Mouse (Mus musculus): Measurements from ENCODE around the gene Timm9. TPM values are rescaled to one million over a fixed set of nuclear protein-coding genes. Genes with fewer than 3 reads are reported as not detected.

Gene Timm9
- polyA plus RNA-seq, 1 experiment from 2014 or later = 85.7 TPM

DNA sequence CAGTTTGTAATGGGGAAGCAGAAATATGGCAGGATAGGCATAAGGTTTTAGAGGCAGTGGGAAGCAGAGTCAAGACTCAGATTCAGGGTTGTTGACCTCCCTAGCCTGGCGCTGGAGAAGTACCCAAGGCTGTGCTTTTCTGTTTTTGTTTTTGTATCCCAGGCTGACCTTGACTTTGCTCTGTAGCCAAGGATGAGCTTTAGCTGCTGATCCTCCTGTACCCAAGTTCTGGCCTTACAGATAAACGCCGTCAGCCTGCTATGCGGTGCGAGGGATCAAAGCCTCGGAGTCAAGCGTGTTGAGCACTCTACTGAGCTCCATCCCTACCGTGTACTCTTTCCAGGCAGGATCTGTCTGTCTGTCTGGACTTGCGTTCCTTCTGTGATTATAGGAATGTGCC is 12.3 kb upstream of the Timm9 start:
- Histone ChIP-seq H3K36me3 (ENCODE audit: control insufficient read depth, insufficient read depth, low read length) (peaks cover 86% of the 10 kb centered on the region), H3K9me3 (replicated peaks; ENCODE audit: control insufficient read depth, low read length) (no peaks in the 10 kb centered on the region), H3K4me3 (ENCODE audit: low read depth, low read length) (no peak overlapping the region), H3K4me2 (ENCODE audit: low read length) (no peak overlapping the region), H3K27me3 (replicated peaks; ENCODE audit: control insufficient read depth, insufficient read depth, low read length) (no peaks in the 10 kb centered on the region), H3K9ac (ENCODE audit: low read length) (no peak overlapping the region), H3K4me1 (ENCODE audit: control insufficient read depth, insufficient read depth, low read length) (no peaks in the 10 kb centered on the region), H3K27ac (ENCODE audit: low read depth, low read length) (no peak overlapping the region)
- ATAC-seq = no peak
- WGBS = 96% methylated on average over 9 of the region's 9 CpGs
- DNase-seq (ENCODE audit: low spot score) = no peak

DNA sequence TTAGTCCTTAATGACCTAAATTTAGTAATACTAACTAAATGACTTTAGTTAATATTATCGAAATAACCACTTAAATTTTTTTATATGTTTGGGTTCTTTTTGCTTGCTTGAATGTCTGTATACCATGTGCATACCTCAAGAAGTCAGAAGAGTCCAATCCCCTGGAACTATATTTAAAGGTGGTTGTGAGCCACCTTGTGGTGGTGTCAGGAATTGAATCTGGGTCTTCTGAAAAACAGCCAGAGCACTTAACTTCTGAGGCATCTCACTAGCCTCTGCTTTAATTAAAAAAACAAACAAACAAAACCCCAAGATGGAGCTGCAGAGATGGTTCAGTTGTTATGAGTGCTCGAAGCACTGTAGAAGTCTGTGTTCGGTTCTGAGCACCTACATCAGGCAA is 11.2 kb upstream of the Timm9 start:
- DNase-seq (ENCODE audit: low spot score) (peak; percentile 54), ATAC-seq (no peak)
- Histone ChIP-seq H3K4me2 (ENCODE audit: low read length) (no peak overlapping the region), H3K27ac (ENCODE audit: low read depth, low read length) (no peak overlapping the region), H3K4me3 (ENCODE audit: low read depth, low read length) (no peak overlapping the region), H3K9me3 (replicated peaks; ENCODE audit: control insufficient read depth, low read length) (no peaks in the 10 kb centered on the region), H3K9ac (ENCODE audit: low read length) (no peak overlapping the region), H3K27me3 (replicated peaks; ENCODE audit: control insufficient read depth, insufficient read depth, low read length) (no peaks in the 10 kb centered on the region), H3K36me3 (ENCODE audit: control insufficient read depth, insufficient read depth, low read length) (peaks cover 85% of the 10 kb centered on the region), H3K4me1 (ENCODE audit: control insufficient read depth, insufficient read depth, low read length) (no peaks in the 10 kb centered on the region)
- WGBS = 93% methylated on average over 3 of the region's 3 CpGs

DNA sequence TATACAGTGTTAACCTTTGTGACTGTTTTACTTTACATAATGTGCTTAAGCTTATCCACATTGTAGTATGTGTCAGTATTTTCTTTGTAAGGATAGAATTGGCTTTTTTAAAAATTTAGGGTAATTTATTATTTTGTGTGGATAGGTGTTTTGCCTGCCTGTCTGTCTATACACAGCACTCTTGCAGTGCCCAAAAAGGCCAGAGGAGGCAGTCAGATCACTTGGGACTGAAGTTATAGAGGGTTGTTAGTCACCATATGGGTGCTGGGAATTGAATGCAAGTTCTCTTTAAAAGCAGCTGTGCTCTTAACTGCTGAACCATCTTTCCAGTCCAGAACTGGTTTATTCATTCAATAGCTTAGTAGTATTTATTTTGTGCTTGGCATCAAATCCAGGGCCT is 4.7 kb upstream of the Timm9 start:
- Histone ChIP-seq H3K4me2 (ENCODE audit: low read length) (no peak overlapping the region), H3K27me3 (replicated peaks; ENCODE audit: control insufficient read depth, insufficient read depth, low read length) (no peaks in the 10 kb centered on the region), H3K36me3 (ENCODE audit: control insufficient read depth, insufficient read depth, low read length) (peaks cover 58% of the 10 kb centered on the region), H3K9ac (ENCODE audit: low read length) (no peak overlapping the region), H3K27ac (ENCODE audit: low read depth, low read length) (no peak overlapping the region), H3K4me3 (ENCODE audit: low read depth, low read length) (no peak overlapping the region), H3K4me1 (ENCODE audit: control insufficient read depth, insufficient read depth, low read length) (peaks cover 13% of the 10 kb centered on the region), H3K9me3 (replicated peaks; ENCODE audit: control insufficient read depth, low read length) (no peaks in the 10 kb centered on the region)
- ATAC-seq = no peak
- DNase-seq (ENCODE audit: low spot score) = no peak

DNA sequence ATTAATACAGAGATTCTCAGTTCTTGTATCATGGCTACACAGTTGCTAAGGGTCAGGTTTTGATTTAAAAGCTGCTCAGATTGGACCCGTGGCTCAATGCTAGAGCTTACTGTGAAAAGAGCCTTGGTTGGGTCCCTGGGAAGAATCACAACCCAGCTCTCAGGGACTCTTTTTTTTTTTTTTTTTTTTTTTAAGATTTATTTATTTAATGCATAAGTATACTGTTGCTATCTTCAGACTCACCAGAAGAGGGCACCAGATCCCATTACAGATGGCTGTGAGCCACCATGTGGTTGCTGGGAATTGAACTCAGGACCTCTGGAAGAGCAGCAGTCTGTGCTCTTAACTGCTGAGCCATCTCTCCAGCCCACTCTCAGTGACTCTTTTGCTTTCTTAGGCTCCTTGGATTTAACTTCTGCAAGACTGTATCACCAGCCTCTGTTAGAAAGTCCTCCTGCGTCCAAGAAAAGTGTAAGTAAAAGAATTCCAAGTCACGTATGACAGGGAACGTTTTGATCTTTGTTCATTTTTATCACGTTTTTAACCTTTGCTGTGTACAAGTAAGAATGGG is 2.9 kb upstream of the Timm9 start:
- ATAC-seq (no peak), DNase-seq (ENCODE audit: low spot score) (no peak)
- Histone ChIP-seq H3K4me2 (ENCODE audit: low read length) (peak overlapping the region; percentile 96), H3K9ac (ENCODE audit: low read length) (no peak overlapping the region), H3K27me3 (replicated peaks; ENCODE audit: control insufficient read depth, insufficient read depth, low read length) (no peaks in the 10 kb centered on the region), H3K36me3 (ENCODE audit: control insufficient read depth, insufficient read depth, low read length) (peaks cover 39% of the 10 kb centered on the region), H3K4me3 (ENCODE audit: low read depth, low read length) (peak overlapping the region; percentile 91; the same call in 1 of the 2 replicates), H3K4me1 (ENCODE audit: control insufficient read depth, insufficient read depth, low read length) (peaks cover 18% of the 10 kb centered on the region), H3K9me3 (replicated peaks; ENCODE audit: control insufficient read depth, low read length) (no peaks in the 10 kb centered on the region), H3K27ac (ENCODE audit: low read depth, low read length) (no peak overlapping the region)
- 80% methylated on average over 5 of the region's 5 CpGs for WGBS

DNA sequence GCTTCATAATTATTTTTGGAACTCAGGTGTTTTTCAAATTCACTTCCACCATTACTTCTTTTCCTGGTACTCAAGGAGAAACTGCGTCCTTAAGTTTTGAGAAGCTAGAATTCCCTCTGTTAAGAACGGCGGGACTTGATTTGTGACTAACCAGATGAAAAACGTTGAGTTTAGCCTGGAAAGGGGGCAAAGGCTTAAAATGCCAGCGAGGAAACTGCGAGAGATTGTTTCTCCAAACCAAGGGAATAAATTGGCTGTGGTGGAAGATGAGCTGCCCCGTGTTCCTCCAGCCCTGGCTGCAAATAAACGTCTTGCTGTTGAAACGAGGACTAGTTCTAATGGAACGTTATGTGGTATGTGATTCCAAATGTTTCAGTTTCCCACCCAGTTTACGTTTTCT is 1.2 kb upstream of the Timm9 start:
- peak overlapping the region; percentile 96 for H3K4me2 ChIP-seq (ENCODE audit: low read length)

DNA sequence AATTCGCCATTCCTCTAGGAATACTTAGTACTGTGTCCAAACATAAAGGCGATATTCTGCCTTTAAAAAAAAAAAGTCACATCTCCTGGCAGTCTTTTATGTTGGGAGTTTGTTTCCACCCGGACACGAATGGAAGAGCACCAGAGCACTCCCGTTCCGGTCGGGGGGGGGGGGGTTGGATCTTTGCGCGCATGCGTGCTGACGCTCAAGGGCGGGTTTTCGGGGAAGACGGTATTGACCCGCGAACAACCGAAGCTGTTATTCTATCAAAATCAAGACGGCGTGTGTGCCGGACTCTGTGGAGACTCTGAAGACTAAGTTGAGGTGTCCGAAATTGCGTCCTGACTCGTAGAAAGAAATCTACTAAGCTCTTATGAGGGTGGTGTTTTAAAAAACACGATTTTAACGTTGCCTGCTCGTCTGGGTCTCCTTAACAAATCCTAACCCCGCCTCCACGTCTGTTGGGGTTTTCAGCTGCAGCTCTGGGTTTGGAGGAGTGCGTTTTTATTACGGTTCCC is 549 bp upstream of the Timm9 start:
- Histone ChIP-seq H3K4me1 (ENCODE audit: control insufficient read depth, insufficient read depth, low read length) (peaks cover 18% of the 10 kb centered on the region), H3K9ac (ENCODE audit: low read length) (peak overlapping the region; percentile 81), H3K9me3 (replicated peaks; ENCODE audit: control insufficient read depth, low read length) (no peaks in the 10 kb centered on the region), H3K27me3 (replicated peaks; ENCODE audit: control insufficient read depth, insufficient read depth, low read length) (no peaks in the 10 kb centered on the region), H3K4me3 (ENCODE audit: low read depth, low read length) (peak overlapping the region; percentile 91), H3K4me2 (ENCODE audit: low read length) (peak overlapping the region; percentile 96), H3K36me3 (ENCODE audit: control insufficient read depth, insufficient read depth, low read length) (peaks cover 29% of the 10 kb centered on the region), H3K27ac (ENCODE audit: low read depth, low read length) (peak overlapping the region; percentile 73)
- WGBS = under 1% methylated on average over 30 of the region's 30 CpGs
- ATAC-seq (peak; percentile 86), DNase-seq (ENCODE audit: low spot score) (peak; percentile 94)

More for the DNA sequence above, 1.2 kb upstream of the Timm9 start:
- no peaks in the 10 kb centered on the region for H3K27me3 ChIP-seq (replicated peaks; ENCODE audit: control insufficient read depth, insufficient read depth, low read length)
- H3K4me3 ChIP-seq (ENCODE audit: low read depth, low read length) = peak overlapping the region; percentile 91
- H3K4me1 ChIP-seq (ENCODE audit: control insufficient read depth, insufficient read depth, low read length) = peaks cover 18% of the 10 kb centered on the region
- H3K9ac ChIP-seq (ENCODE audit: low read length) = peak overlapping the region; percentile 81
- DNase-seq (ENCODE audit: low spot score) (peak; percentile 7), ATAC-seq (no peak)
- no peaks in the 10 kb centered on the region for H3K9me3 ChIP-seq (replicated peaks; ENCODE audit: control insufficient read depth, low read length)
- H3K27ac ChIP-seq (ENCODE audit: low read depth, low read length) = no peak overlapping the region
- H3K36me3 ChIP-seq (ENCODE audit: control insufficient read depth, insufficient read depth, low read length) = peaks cover 30% of the 10 kb centered on the region
- 10% methylated on average over 11 of the region's 11 CpGs for WGBS

DNA sequence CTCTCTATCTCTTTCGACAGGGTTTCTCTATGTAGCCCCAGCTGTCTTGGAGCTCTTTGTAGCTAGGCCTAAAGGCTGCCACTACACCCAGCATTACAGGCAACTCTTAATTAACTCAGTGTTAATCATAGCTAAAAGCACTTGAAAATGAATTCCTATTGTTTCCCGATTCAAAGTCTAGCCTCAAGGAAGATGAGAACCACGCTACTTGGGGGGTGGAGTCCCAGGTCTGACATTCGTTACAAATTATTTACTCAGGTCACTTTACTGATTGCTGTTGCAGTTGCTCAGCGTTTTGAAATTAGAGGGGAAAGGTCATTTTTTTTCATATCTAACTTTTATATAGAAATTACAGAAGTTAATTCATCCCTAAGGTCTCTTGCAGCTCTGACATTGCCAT is 903 bp downstream of the Timm9 start:
- Histone ChIP-seq H3K36me3 (ENCODE audit: control insufficient read depth, insufficient read depth, low read length) (peaks cover 25% of the 10 kb centered on the region), H3K4me2 (ENCODE audit: low read length) (peak overlapping the region; percentile 96), H3K9me3 (replicated peaks; ENCODE audit: control insufficient read depth, low read length) (no peaks in the 10 kb centered on the region), H3K4me1 (ENCODE audit: control insufficient read depth, insufficient read depth, low read length) (peaks cover 18% of the 10 kb centered on the region), H3K9ac (ENCODE audit: low read length) (peak overlapping the region; percentile 50; the same call in 1 of the 2 replicates), H3K27ac (ENCODE audit: low read depth, low read length) (no peak overlapping the region), H3K4me3 (ENCODE audit: low read depth, low read length) (peak overlapping the region; percentile 91), H3K27me3 (replicated peaks; ENCODE audit: control insufficient read depth, insufficient read depth, low read length) (no peaks in the 10 kb centered on the region)
- 14% methylated on average over 5 of the region's 5 CpGs for WGBS
- no peak for ATAC-seq
- DNase-seq (ENCODE audit: low spot score) = no peak

DNA sequence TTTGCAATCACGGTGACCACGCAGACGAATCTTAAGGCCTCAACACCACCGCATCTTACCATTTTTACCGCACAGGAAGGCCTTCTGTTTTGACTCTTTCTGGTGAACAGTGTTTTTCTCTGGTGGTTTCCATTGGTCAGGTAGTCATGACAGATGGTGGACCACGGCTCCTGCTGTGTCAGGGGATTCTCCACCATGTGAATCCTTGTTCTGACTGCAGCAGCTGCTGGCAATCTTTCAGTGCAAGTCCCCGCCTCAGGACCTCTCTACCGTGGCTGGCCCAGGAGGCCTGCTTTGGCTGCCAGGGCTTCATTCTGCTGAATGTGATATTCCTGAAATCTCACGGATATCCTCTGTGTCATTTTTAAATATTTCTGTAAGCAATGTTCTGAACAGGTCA is 13.2 kb downstream of the Timm9 start:
- Histone ChIP-seq H3K4me3 (ENCODE audit: low read depth, low read length) (no peak overlapping the region), H3K27me3 (replicated peaks; ENCODE audit: control insufficient read depth, insufficient read depth, low read length) (no peaks in the 10 kb centered on the region), H3K36me3 (ENCODE audit: control insufficient read depth, insufficient read depth, low read length) (peaks cover 39% of the 10 kb centered on the region), H3K27ac (ENCODE audit: low read depth, low read length) (no peak overlapping the region), H3K9me3 (replicated peaks; ENCODE audit: control insufficient read depth, low read length) (no peaks in the 10 kb centered on the region), H3K9ac (ENCODE audit: low read length) (no peak overlapping the region), H3K4me2 (ENCODE audit: low read length) (no peak overlapping the region), H3K4me1 (ENCODE audit: control insufficient read depth, insufficient read depth, low read length) (no peaks in the 10 kb centered on the region)
- no peak for ATAC-seq
- WGBS = 87% methylated on average over 9 of the region's 9 CpGs
- no peak for DNase-seq (ENCODE audit: low spot score)

DNA sequence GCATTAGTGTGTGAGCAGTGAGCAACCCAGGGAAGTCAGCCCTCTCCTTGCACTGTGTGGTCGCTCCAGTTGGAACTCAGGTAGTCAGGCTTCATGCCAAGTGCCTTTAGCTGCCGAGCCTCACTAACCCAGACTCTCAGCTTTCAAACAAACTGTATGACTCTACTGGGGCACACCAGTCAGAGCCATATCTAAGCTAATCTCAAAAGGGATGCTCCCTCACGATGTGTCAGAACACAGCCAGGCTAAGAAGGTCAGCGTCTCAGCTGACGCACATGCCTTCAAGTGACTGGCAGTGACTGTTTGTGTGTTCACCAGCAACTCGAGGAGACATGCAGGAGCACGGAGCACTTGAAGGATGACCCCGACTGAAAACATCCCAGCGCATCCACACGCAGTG is 13.8 kb downstream of the Timm9 start:
- H3K9ac ChIP-seq (ENCODE audit: low read length) = no peak overlapping the region
- H3K36me3 ChIP-seq (ENCODE audit: control insufficient read depth, insufficient read depth, low read length) = peaks cover 39% of the 10 kb centered on the region
- DNase-seq (ENCODE audit: low spot score) = no peak
- no peaks in the 10 kb centered on the region for H3K9me3 ChIP-seq (replicated peaks; ENCODE audit: control insufficient read depth, low read length)
- no peak overlapping the region for H3K27ac ChIP-seq (ENCODE audit: low read depth, low read length)
- H3K4me3 ChIP-seq (ENCODE audit: low read depth, low read length) = no peak overlapping the region
- no peaks in the 10 kb centered on the region for H3K4me1 ChIP-seq (ENCODE audit: control insufficient read depth, insufficient read depth, low read length)
- H3K27me3 ChIP-seq (replicated peaks; ENCODE audit: control insufficient read depth, insufficient read depth, low read length) = no peaks in the 10 kb centered on the region
- no peak for ATAC-seq
- no peak overlapping the region for H3K4me2 ChIP-seq (ENCODE audit: low read length)
- whole genome bisulfite sequencing = 92% methylated on average over 10 of the region's 10 CpGs
